Mouse (Mus musculus) liver, embryonic 14 days (tissue): ENCODE results near the gene Crnkl1. TPM values are rescaled to one million over a fixed set of nuclear protein-coding genes. Genes with fewer than 3 reads are reported as not detected.

Experiments used
- polyA plus RNA-seq: library from polyadenylated mRNA; depleted of rRNA; stranded (reverse); fragments of >200 nt; gene quantifications from 2 replicates; pipeline ENCODE4 v1.2.3, GENCODE M21; 2012; rRNA removed

Crnkl1 gene
- 12.1 TPM in 2 replicates for polyA plus RNA-seq

DNA sequence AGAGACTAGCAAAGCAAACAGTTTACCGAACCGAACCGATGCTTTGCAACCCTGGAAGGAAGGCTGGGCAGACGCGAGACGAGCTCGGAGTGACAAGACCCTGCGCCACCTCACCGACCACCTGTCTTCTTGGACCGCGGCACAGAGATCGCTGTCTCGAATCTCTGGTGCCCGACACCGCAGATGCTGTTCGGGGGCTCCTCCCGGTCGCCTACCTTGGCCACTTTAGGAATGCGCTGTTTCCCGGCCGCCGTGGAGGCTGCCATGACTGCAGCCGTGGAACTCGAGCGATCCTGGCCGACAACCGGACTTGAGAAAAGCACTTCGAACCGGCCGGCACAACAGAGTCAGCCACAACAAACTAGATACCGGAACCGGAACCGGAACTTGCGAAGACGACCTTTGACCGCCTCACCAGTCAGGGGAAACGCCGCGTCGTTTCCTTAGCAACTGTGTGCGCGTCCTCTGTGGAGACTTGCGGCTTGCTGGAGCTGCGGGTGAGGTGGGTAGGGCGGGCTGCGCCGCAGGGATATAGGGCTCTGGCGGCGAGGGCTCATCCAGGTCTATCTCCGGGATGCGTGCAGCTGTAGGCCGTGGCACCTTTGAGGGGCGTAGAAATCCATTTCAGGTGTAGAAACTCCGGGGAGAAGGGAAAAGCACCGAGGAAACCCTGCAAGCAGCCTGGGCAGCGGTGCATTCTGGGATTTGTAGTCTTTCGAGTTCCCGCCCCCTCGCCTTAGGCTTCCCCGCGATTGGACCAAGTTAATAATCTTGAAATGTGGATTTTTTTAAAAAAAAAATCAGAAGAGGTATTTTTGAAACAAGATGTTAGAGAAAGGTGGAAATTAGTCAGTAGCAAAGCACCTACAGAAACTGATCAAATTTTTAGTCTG is at the start of gene Crnkl1, which contains the start of gene Cfap61:
Crnkl1 (minus strand) TSS at position 676 of the 893 bp plus-strand sequence.
Cfap61 (plus strand) TSS at position 446 of the 893 bp plus-strand sequence.

DNA sequence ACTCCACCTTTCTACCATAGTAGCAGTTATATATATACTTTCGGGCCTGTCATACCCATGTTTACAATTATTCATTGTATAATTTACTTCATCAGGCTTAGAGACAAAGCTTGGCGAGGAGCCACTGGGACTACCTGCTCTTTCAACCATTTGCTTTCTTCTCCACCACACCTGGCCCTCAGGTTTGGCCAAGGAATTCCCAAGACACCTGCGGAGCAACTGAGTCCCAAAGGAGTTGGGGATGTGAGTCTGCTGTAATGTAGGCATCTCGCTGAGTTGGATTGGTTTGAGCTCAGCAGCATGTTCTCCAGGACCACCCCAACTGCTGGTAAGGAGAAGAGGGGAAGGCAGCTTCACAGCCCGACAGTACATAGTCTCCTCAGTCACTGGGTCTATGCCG is 33.0 kb downstream of the Crnkl1 start, which contains the start of gene Naa20:
Naa20 (plus strand) TSS at position 239 of the 400 bp plus-strand sequence.

Other genes with a start within 250 kb of the Crnkl1 start
- gene Naa20, start 32.9 kb downstream of the Crnkl1 start, polyA plus RNA-seq: 31.2 and 34.1 TPM in 2 replicates
- gene Cfap61, start 230 bp downstream of the Crnkl1 start, polyA plus RNA-seq: 0.10 TPM in 1 of 2 replicates, not detected in the other